Mouse (Mus musculus) limb, embryonic 12.5 days (tissue): Measurements from ENCODE around the gene Pabpc6. TPM values are rescaled to one million over a fixed set of nuclear protein-coding genes. Genes with fewer than 3 reads are reported as not detected.

ENCODE experiments used
- ATAC-seq: fragments of 200-750 bp; cut with Nextera tagmentation; 2 replicates; pipeline ENCODE4 v1.8.0; 2017; ENCODE audit warnings: low read depth, moderate TSS enrichment; ENCODE audit not compliant: insufficient number of reproducible peaks, insufficient read depth, low FRiP score, low TSS enrichment
- H3K27ac ChIP-seq: fragments of 300-500 bp; sonication (generic); 2 replicates; pipeline ENCODE4 v1.5.1; 2016; ENCODE audit warnings: mild to moderate bottlenecking, moderate library complexity
- H3K27me3 ChIP-seq: fragments of 300-500 bp; sonication (generic); 2 replicates; pipeline ENCODE4 v1.6.1; 2016; ENCODE audit warnings: mild to moderate bottlenecking, moderate library complexity
- H3K36me3 ChIP-seq: fragments of 300-500 bp; sonication (generic); 2 replicates; pipeline ENCODE4 v1.6.1; 2016; ENCODE audit warnings: mild to moderate bottlenecking, moderate library complexity
- H3K4me1 ChIP-seq: fragments of 300-500 bp; sonication (generic); replicated peaks from 2 replicates; pipeline ENCODE4 v1.6.1; 2016
- H3K4me2 ChIP-seq: fragments of 300-500 bp; sonication (generic); 2 replicates; pipeline ENCODE4 v1.6.1; 2016; ENCODE audit warnings: mild to moderate bottlenecking, moderate library complexity
- H3K4me3 ChIP-seq: fragments of 300-500 bp; sonication (generic); replicated peaks from 2 replicates; pipeline ENCODE4 v1.5.1; 2016; ENCODE audit warnings: mild to moderate bottlenecking
- H3K9ac ChIP-seq: fragments of 300-500 bp; sonication (generic); replicated peaks from 2 replicates; pipeline ENCODE4 v1.6.1; 2016; ENCODE audit warnings: mild to moderate bottlenecking, moderate library complexity
- H3K9me3 ChIP-seq: fragments of 300-500 bp; sonication (generic); 2 replicates; pipeline ENCODE4 v1.6.1; 2016; ENCODE audit warnings: mild to moderate bottlenecking, moderate library complexity
- WGBS: fragments of 180-500 bp; shearing (Covaris S2); methylation state at CpG from one replicate; pipeline ENCODE4 v1.1.7; 2016; 5-methylcytosine and 5-hydroxymethylcytosine counted together
- polyA plus RNA-seq: library from polyadenylated mRNA; unstranded; fragments of >200 nt; fragmentation: Nextera tagmentation; extraction: Ambion mirVana; gene quantifications from 2 replicates; pipeline ENCODE4 v1.2.1, GENCODE M21; 2016

The Pabpc6 gene
- polyA plus RNA-seq, 1 experiment from 2014 or later, result not detected

- WGBS, result 80% methylated on average over 3 of the region's 3 CpGs
- ATAC-seq, result no peak
Measured at GRCm38 (mm10) chr17:9654155-9654554, 15.4 kb downstream of the Pabpc6 start.

GRCm38 (mm10) chr17:9647644-9648043 lies 21.9 kb downstream of the Pabpc6 start:
- Histone ChIP-seq H3K27ac (no peak overlapping the region), H3K9ac (no peak overlapping the region), H3K4me1 (no peaks in the 10 kb centered on the region), H3K4me2 (no peak overlapping the region), H3K27me3 (0 out of 2 replicates have a peak, but pooled peaks cover 4% of the 10 kb centered on the region), H3K36me3 (no peaks in the 10 kb centered on the region), H3K9me3 (no peaks in the 10 kb centered on the region), H3K4me3 (no peak overlapping the region)
- ATAC-seq, result no peak
- WGBS, result 86% methylated on average over 4 of the region's 4 CpGs

More at GRCm38 (mm10) chr17:9654155-9654554, 15.4 kb downstream of the Pabpc6 start:
- no peaks in the 10 kb centered on the region for H3K9me3 ChIP-seq
- H3K9ac ChIP-seq, result no peak overlapping the region
- no peak overlapping the region for H3K4me2 ChIP-seq
- no peaks in the 10 kb centered on the region for H3K27me3 ChIP-seq
- H3K4me1 ChIP-seq, result no peaks in the 10 kb centered on the region
- H3K4me3 ChIP-seq, result no peak overlapping the region
- no peak overlapping the region for H3K27ac ChIP-seq
- no peaks in the 10 kb centered on the region for H3K36me3 ChIP-seq

- 0 out of 2 replicates have a peak, but pooled peaks cover 4% of the 10 kb centered on the region for H3K27me3 ChIP-seq
- H3K36me3 ChIP-seq, result no peaks in the 10 kb centered on the region
- no peak for ATAC-seq
- no peak overlapping the region for H3K9ac ChIP-seq
- no peak overlapping the region for H3K27ac ChIP-seq
- no peak overlapping the region for H3K4me2 ChIP-seq
- H3K9me3 ChIP-seq, result no peaks in the 10 kb centered on the region
- no peaks in the 10 kb centered on the region for H3K4me1 ChIP-seq
- no peak overlapping the region for H3K4me3 ChIP-seq
- WGBS, result 81% methylated on average over 7 of the region's 7 CpGs
Measured at GRCm38 (mm10) chr17:9643657-9644180, 25.8 kb downstream of the Pabpc6 start.

GRCm38 (mm10) chr17:9637011-9637410 lies 32.5 kb downstream of the Pabpc6 start:
- ATAC-seq, result no peak
- H3K4me3 ChIP-seq, result no peak overlapping the region

GRCm38 (mm10) chr17:9632579-9633252 lies 36.8 kb downstream of the Pabpc6 start:
- H3K27ac ChIP-seq, result no peak overlapping the region
- H3K4me3 ChIP-seq, result no peak overlapping the region
- no peak for ATAC-seq
- H3K36me3 ChIP-seq, result no peaks in the 10 kb centered on the region
- no peak overlapping the region for H3K9ac ChIP-seq
- H3K4me2 ChIP-seq, result no peak overlapping the region
- H3K27me3 ChIP-seq, result no peaks in the 10 kb centered on the region
- 76% methylated on average over 16 of the region's 16 CpGs for whole genome bisulfite sequencing
- no peaks in the 10 kb centered on the region for H3K4me1 ChIP-seq
- H3K9me3 ChIP-seq, result no peaks in the 10 kb centered on the region

More at GRCm38 (mm10) chr17:9637011-9637410, 32.5 kb downstream of the Pabpc6 start:
- Histone ChIP-seq H3K27ac (no peak overlapping the region), H3K4me2 (no peak overlapping the region), H3K9me3 (no peaks in the 10 kb centered on the region), H3K9ac (no peak overlapping the region), H3K4me1 (no peaks in the 10 kb centered on the region), H3K36me3 (no peaks in the 10 kb centered on the region), H3K27me3 (no peaks in the 10 kb centered on the region)
- 94% methylated on average over 4 of the region's 4 CpGs for WGBS

- H3K9me3 ChIP-seq, result no peaks in the 10 kb centered on the region
- H3K36me3 ChIP-seq, result no peaks in the 10 kb centered on the region
- 74% methylated on average over 5 of the region's 5 CpGs for WGBS
- no peak overlapping the region for H3K27ac ChIP-seq
- no peaks in the 10 kb centered on the region for H3K27me3 ChIP-seq
- H3K4me3 ChIP-seq, result no peak overlapping the region
- no peak for ATAC-seq
- no peaks in the 10 kb centered on the region for H3K4me1 ChIP-seq
- H3K4me2 ChIP-seq, result no peak overlapping the region
- H3K9ac ChIP-seq, result no peak overlapping the region
Measured at GRCm38 (mm10) chr17:9632140-9632539, 37.4 kb downstream of the Pabpc6 start.

- Histone ChIP-seq H3K4me2 (no peak overlapping the region), H3K9me3 (no peaks in the 10 kb centered on the region), H3K4me3 (no peak overlapping the region), H3K27me3 (no peaks in the 10 kb centered on the region), H3K9ac (no peak overlapping the region), H3K36me3 (no peaks in the 10 kb centered on the region), H3K4me1 (no peaks in the 10 kb centered on the region), H3K27ac (no peak overlapping the region)
- 86% methylated on average over 1 of the region's 1 CpGs for WGBS
- ATAC-seq, result no peak
Measured at GRCm38 (mm10) chr17:9631081-9631480, 38.4 kb downstream of the Pabpc6 start.

GRCm38 (mm10) chr17:9627011-9627410 lies 42.5 kb downstream of the Pabpc6 start:
- H3K36me3 ChIP-seq, result no peaks in the 10 kb centered on the region
- no peak overlapping the region for H3K9ac ChIP-seq
- H3K4me3 ChIP-seq, result no peak overlapping the region
- no peaks in the 10 kb centered on the region for H3K27me3 ChIP-seq
- no peak overlapping the region for H3K4me2 ChIP-seq
- H3K4me1 ChIP-seq, result no peaks in the 10 kb centered on the region
- no peaks in the 10 kb centered on the region for H3K9me3 ChIP-seq
- no peak for ATAC-seq
- H3K27ac ChIP-seq, result no peak overlapping the region

Other genes starting within 250 kb of the Pabpc6 start
- gene Gm17728, start 247.7 kb downstream of the Pabpc6 start, polyA plus RNA-seq, result not detected in 2 replicates